Mouse (Mus musculus) embryonic facial prominence, embryonic 11.5 days (tissue): ENCODE measurements around the gene Nphs2. TPM values are rescaled to one million over a fixed set of nuclear protein-coding genes. Genes with fewer than 3 reads are reported as not detected.
A peak's percentile ranks its signal among the peaks of the same experiment; 100 is the strongest.
"Not testable (repeated sequence)": the region's sequence is repeated elsewhere in the genome, so short reads cannot be mapped to it uniquely, and the experiment has no call there.

Source experiments
- ATAC-seq: fragments of 200-750 bp; cut with Nextera tagmentation; replicated peaks from 2 replicates; pipeline ENCODE4 v1.8.0; 2017; ENCODE audit warnings: low read depth; ENCODE audit not compliant: insufficient number of reproducible peaks, low FRiP score, low TSS enrichment
- DNase-seq: peaks from one replicate; pipeline ENCODE4 v3.0.0-alpha.2; 2015; ENCODE audit warnings: low spot score
- H3K27ac ChIP-seq: fragments of 300-500 bp; sonication (generic); replicated peaks from 2 replicates; pipeline ENCODE4 v1.5.1; 2014; ENCODE audit warnings: mild to moderate bottlenecking, low read depth, low read length, control low read depth
- H3K27me3 ChIP-seq: fragments of 300-500 bp; sonication (generic); 2 replicates; pipeline ENCODE4 v1.6.1; 2014; ENCODE audit warnings: mild to moderate bottlenecking, low read length, moderate library complexity, mixed read lengths; ENCODE audit not compliant: control insufficient read depth, insufficient read depth
- H3K36me3 ChIP-seq: fragments of 300-500 bp; sonication (generic); replicated peaks from 2 replicates; pipeline ENCODE4 v1.6.1; 2014; ENCODE audit warnings: low read depth, mild to moderate bottlenecking, low read length, moderate library complexity, mixed read lengths; ENCODE audit not compliant: control insufficient read depth, insufficient read depth
- H3K4me1 ChIP-seq: fragments of 300-500 bp; sonication (generic); 2 replicates; pipeline ENCODE4 v1.6.1; 2014; ENCODE audit warnings: low read length, mixed read lengths; ENCODE audit not compliant: control insufficient read depth, insufficient read depth
- H3K4me2 ChIP-seq: fragments of 300-500 bp; sonication (generic); 2 replicates; pipeline ENCODE4 v1.6.1; 2014; ENCODE audit warnings: low read depth, mild to moderate bottlenecking, control low read depth, low read length, moderate library complexity
- H3K4me3 ChIP-seq: fragments of 300-500 bp; sonication (generic); 2 replicates; pipeline ENCODE4 v1.5.1; 2014; ENCODE audit warnings: low read depth, low read length, control low read depth
- H3K9ac ChIP-seq: fragments of 300-500 bp; sonication (generic); replicated peaks from 2 replicates; pipeline ENCODE4 v1.6.1; 2014; ENCODE audit warnings: mild to moderate bottlenecking, control low read depth, low read length
- H3K9me3 ChIP-seq: fragments of 300-500 bp; sonication (generic); replicated peaks from 2 replicates; pipeline ENCODE4 v1.6.1; 2016; ENCODE audit warnings: mild to moderate bottlenecking, low read length, inconsistent platforms, mixed read lengths; ENCODE audit not compliant: control insufficient read depth
- WGBS: fragments of 180-500 bp; shearing (Covaris S2); extraction: QIAGEN DNeasy Blood & Tissue Kit; methylation state at CpG from one replicate; pipeline ENCODE4 v1.1.7; 2014; 5-methylcytosine and 5-hydroxymethylcytosine counted together
- polyA plus RNA-seq: library from polyadenylated mRNA; unstranded; fragments of >200 nt; fragmentation: Nextera tagmentation; extraction: Ambion mirVana; gene quantifications from 2 replicates; pipeline ENCODE4 v1.2.1, GENCODE M21; 2014

Gene Nphs2
- polyA plus RNA-seq, 1 experiment from 2014 or later: not detected

DNA sequence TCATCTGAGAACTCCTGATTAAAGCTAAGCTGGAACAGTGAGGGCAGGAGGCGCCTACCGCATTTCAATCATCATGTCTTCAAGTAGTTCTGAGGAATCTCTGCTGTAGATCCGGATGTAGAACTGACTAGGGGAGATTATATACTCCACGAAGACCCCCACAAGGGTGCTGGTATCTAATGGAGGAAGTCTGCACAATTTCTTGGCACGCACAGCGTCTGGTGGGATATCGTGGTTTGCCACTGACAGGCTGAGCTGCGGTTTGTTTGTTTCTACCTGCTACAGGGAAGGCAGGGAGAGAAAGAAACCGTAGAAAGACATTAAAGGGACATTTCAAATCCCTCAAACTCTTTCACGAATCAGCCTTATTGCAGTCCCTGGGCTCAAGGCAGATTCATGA is 26.3 kb upstream of the Nphs2 start:
- no peak for ATAC-seq
- 80% methylated on average over 10 of the region's 10 CpGs for WGBS
- Histone ChIP-seq H3K4me2 (no peak overlapping the region), H3K27ac (no peak overlapping the region), H3K27me3 (no peaks in the 10 kb centered on the region), H3K4me3 (no peak overlapping the region), H3K36me3 (no peaks in the 10 kb centered on the region), H3K4me1 (no peaks in the 10 kb centered on the region), H3K9ac (no peak overlapping the region), H3K9me3 (no peaks in the 10 kb centered on the region)
- DNase-seq: no peak

DNA sequence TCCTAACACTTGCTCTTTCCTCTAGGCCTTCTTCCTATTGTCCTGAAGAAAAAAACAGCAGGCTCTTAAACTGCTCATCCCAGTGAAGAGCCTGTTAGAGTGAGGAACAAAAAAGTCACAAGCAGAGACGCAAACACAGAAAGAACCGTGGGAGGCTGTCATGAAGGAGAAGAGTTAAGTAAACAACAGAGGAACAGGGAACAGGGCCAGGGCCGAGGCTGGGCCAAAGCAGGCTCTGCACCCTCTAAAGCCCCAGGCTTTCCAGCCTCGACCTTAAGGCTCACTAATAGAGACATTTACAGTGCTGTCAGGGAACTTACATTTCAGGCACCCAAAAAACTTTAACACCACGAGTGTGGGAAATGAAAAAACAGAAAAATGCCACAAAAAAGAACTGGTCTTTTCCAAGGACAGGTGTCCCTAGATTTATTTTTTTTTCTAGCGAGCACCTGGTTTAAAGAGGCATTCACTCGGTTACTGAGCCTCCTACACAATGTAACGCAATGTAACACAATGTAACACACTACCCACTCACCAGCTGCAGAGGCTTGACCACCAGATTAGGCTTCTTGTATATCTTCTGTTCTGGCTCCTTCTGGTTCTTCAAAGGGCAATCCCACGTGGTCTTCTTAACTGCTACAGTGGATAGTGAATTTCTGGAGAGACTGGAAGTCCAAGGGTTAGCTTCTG is 25.5 kb upstream of the Nphs2 start:
- H3K4me1 ChIP-seq: no peaks in the 10 kb centered on the region
- no peak overlapping the region for H3K9ac ChIP-seq
- 52% methylated on average over 9 of the region's 9 CpGs for whole genome bisulfite sequencing
- no peak overlapping the region for H3K27ac ChIP-seq
- H3K36me3 ChIP-seq: no peaks in the 10 kb centered on the region
- no peak for DNase-seq
- H3K27me3 ChIP-seq: no peaks in the 10 kb centered on the region
- no peak for ATAC-seq
- no peaks in the 10 kb centered on the region for H3K9me3 ChIP-seq
- no peak overlapping the region for H3K4me3 ChIP-seq
- no peak overlapping the region for H3K4me2 ChIP-seq

DNA sequence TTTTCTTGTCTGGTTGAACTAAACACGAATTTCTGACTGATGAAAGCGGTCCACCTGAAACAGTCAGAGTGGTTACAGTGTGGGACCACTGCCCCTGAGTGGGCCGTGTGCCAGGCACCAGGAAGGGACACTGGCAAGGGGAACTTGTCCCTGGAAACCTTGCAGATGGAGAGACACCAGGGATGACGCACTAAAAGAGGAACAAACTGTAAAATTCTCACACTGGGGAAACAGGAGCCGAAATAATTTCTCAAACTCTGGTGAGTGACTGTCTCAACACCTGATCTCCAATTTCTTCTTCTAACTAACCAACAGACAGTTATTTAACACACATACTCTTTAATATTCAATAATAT is 25.0 kb upstream of the Nphs2 start:
- Histone ChIP-seq H3K4me2 (no peak overlapping the region), H3K27ac (no peak overlapping the region), H3K36me3 (no peaks in the 10 kb centered on the region), H3K27me3 (no peaks in the 10 kb centered on the region), H3K4me3 (no peak overlapping the region), H3K4me1 (no peaks in the 10 kb centered on the region), H3K9me3 (no peaks in the 10 kb centered on the region), H3K9ac (no peak overlapping the region)
- ATAC-seq (no peak), DNase-seq (no peak)
- WGBS: 83% methylated on average over 5 of the region's 5 CpGs

DNA sequence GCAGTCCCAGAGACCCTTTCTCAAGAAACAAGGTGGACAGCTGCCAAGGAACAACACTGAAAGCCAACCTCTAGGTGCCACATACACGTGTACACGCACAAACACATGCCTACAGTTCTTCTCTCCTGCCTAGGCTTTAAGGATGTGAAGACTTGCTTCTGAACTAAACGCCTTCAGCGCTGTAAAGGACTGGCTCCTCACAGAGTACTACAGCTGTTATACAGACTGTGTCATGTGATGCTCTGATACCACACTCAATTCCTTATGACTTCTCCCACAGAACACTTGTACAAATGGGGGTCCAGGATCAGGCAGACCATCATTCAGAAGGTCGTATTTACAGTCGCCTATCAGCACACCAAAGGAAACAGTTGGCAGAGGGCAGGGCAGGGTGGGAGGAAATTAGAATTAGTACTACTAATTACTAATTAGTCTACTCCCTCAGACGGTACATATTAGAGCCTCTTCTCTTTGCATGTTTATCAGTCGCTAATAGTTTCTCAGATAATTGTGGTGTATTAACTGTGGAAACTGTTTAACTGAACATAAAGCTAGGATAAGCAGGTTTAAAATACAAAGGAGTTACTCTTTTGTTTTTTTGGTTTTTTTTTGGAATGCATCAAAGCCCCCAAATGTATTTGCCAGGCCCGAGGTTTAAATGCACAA is 21.8 kb upstream of the Nphs2 start:
- ATAC-seq (no peak), DNase-seq (no peak)
- Histone ChIP-seq H3K9ac (no peak overlapping the region), H3K36me3 (no peaks in the 10 kb centered on the region), H3K4me1 (no peaks in the 10 kb centered on the region), H3K4me2 (no peak overlapping the region), H3K9me3 (no peaks in the 10 kb centered on the region), H3K4me3 (no peak overlapping the region), H3K27ac (no peak overlapping the region), H3K27me3 (no peaks in the 10 kb centered on the region)
- 83% methylated on average over 9 of the region's 9 CpGs for WGBS

DNA sequence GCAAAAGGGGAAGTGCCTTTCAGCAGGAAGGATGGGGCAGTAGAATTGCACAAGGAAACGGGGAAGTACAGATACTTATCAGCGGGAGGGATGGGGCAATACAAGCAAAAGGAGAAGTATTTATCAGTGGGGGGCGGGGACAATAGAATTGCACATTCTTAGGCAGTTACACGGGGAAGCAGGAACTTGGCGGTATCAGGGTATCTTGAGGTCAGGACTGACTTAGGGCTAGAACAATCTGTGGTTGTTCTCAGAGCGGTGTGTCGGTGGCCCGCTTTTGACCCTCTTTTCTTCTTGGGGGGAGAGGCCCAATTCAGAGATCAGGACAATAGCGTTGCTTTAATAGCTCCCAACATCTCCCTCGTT is 21.3 kb upstream of the Nphs2 start:
- not testable (repeated sequence) for H3K36me3 ChIP-seq, ATAC-seq, H3K4me3 ChIP-seq, H3K27ac ChIP-seq, H3K4me1 ChIP-seq, H3K9me3 ChIP-seq, H3K4me2 ChIP-seq, H3K9ac ChIP-seq, H3K27me3 ChIP-seq, DNase-seq
- 61% methylated on average over 10 of the region's 10 CpGs for WGBS

DNA sequence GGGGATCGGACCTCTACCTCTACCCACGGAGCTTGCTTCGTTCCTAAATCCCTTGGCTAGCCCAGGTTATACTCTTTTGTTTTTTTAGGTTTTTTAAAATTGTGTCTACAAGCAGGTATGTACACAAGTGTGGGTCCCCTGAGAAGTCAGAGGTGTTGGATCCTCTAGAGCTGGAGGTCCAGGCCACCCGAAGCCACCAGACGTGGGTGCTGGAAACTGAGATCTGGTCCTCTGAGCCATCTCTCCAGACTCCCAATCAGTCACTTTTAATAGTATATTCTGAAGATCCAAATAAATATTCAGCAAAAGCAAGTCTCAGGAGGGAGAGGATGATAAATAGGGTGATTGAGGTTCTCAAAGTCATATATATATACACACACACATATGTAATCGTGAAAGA is 20.5 kb upstream of the Nphs2 start:
- no peaks in the 10 kb centered on the region for H3K9me3 ChIP-seq
- H3K27ac ChIP-seq: no peak overlapping the region
- H3K4me3 ChIP-seq: no peak overlapping the region
- no peak overlapping the region for H3K9ac ChIP-seq
- H3K36me3 ChIP-seq: no peaks in the 10 kb centered on the region
- H3K4me2 ChIP-seq: no peak overlapping the region
- no peaks in the 10 kb centered on the region for H3K4me1 ChIP-seq
- no peaks in the 10 kb centered on the region for H3K27me3 ChIP-seq
- DNase-seq (no peak), ATAC-seq (no peak)
- WGBS: 94% methylated on average over 6 of the region's 6 CpGs

DNA sequence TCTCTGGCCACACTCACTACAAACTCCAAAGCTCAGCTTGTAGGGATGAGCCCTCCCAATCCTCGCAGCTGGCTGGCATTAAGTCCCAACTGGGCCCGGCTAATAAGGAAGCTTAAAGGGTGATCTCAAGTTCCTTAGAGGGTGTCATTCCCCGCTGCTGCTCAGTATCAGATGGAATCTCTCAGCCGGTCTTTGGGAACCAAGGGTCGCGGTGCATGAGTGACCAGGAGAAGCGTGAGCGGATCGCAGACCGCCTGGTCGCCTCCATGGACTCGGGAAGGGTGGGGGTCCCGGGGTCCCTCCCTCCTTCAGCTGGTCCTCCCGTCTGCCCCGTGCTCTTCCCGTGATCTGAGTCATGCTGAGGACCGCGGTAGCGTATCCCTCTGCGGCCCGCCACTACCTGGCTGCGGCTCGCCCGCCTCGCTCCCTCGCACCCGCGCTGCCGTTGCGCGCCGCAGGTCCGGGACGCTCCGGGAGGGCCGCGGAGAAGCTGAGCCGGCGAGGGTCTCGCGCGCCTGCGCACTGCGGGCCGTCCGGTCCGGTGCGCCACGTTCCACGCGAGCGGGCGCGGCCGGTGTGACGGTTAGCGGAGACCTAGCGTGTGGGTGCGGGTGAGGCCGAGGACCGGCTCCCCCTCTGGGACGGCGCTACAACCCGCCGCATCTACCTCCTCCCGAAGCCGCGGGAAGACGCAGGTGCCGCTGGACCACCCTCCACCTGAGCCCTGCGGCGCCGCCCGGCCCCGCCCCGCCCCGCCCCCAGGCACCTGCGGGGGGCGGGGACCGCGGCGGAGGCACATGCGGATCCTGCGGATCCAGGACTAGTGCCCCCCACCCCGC is 7.4 kb upstream of the Nphs2 start, which contains the start of gene Tdrd5:
TSS of gene Tdrd5 (minus strand) at position 754 of the 839 bp plus-strand sequence.
- ATAC-seq (peak; percentile 67), DNase-seq (peak; percentile 55)
- no peaks in the 10 kb centered on the region; the same call in 1 of the 2 replicates for H3K4me1 ChIP-seq
- H3K27me3 ChIP-seq: peaks cover 34% of the 10 kb centered on the region
- H3K4me3 ChIP-seq: peak within 1 kb of the TSS; percentile 61
- H3K9me3 ChIP-seq: no peaks in the 10 kb centered on the region
- no peak within 1 kb of the TSS for H3K27ac ChIP-seq
- peak within 1 kb of the TSS; percentile 50 for H3K9ac ChIP-seq
- WGBS: under 1% methylated on average over 66 of the region's 85 CpGs
- H3K36me3 ChIP-seq: no peaks in the 10 kb centered on the region
- H3K4me2 ChIP-seq: peak within 1 kb of the TSS; percentile 98

DNA sequence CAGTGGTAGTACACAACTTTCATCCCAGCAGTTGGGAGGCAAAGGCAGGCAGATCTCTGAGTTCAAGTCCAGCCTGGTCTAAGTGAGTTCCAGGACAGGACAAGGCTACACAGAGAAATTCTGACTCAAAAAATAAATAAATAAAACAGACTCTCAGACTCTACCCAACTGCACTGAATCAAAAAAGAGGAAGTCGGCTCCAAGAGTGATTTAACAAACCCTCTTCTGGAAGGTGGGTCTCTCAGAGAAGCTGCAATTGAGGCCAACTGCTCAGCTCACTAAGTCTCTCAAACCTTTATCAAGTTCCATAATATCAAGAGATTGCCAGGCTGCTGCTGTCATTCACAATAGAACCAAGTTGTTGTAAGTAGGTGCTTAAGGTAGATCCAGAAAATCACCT is 1.9 kb upstream of the Nphs2 start:
- no peak overlapping the region for H3K27ac ChIP-seq
- peaks cover 32% of the 10 kb centered on the region for H3K27me3 ChIP-seq
- WGBS: 76% methylated on average over 1 of the region's 1 CpGs
- no peaks in the 10 kb centered on the region for H3K36me3 ChIP-seq
- no peaks in the 10 kb centered on the region; the same call in 1 of the 2 replicates for H3K4me1 ChIP-seq
- no peak overlapping the region for H3K9ac ChIP-seq
- ATAC-seq (no peak), DNase-seq (no peak)
- no peak overlapping the region for H3K4me3 ChIP-seq
- H3K9me3 ChIP-seq: no peaks in the 10 kb centered on the region
- H3K4me2 ChIP-seq: no peak overlapping the region
